Mouse (Mus musculus) layer of hippocampus, adult 2 months (tissue): Measurements from ENCODE around the gene Ccng2. TPM values are rescaled to one million over a fixed set of nuclear protein-coding genes. Genes with fewer than 3 reads are reported as not detected.

ENCODE experiments used
- DNase-seq, 2 experiments: peaks; one replicate each; pipeline ENCODE4 v3.0.0; 2022; ENCODE audit warnings: low spot score in 2 of 2
- H3K27ac ChIP-seq: fragments of 200-600 bp; 2 replicates; pipeline ENCODE4 v1.8.1; 2022
- H3K4me3 ChIP-seq: fragments of 200-600 bp; 2 replicates; pipeline ENCODE4 v1.8.1; 2022; ENCODE audit warnings: mild to moderate bottlenecking
- CTCF ChIP-seq: fragments of 200-600 bp; conservative IDR thresholded peaks from 2 replicates; pipeline ENCODE4 v1.8.1; 2022; ENCODE audit warnings: antibody characterized with exemption, mild to moderate bottlenecking, moderate library complexity
- total RNA-seq, 2 experiments: library from RNA; stranded (reverse); gene quantifications; 2 replicates each; pipeline ENCODE4 v1.2.3; 2021

The Ccng2 gene
- total RNA-seq, 2 experiments from 2014 or later, result 48.2 to 51.5 TPM

DNA sequence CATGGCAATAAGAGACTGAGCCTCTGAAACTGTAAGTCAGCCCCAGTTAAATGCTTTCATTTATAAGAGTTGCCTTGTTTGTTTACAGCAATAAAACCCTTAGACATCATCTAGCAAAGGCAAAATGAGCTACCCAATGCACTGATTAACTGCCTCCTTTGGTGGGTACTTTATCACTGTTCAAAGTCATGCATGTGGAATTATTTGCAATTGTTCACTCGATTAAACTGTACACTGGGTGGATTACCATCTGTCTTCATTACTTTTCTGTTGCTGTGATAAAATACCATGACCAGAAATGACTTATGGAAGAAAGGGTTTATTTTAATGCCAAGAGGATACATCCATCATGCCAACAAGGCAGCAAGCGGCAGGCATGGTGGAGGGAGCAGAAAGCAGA is 21.8 kb upstream of the Ccng2 start:
- H3K4me3 ChIP-seq, result no peak overlapping the region
- no peak for DNase-seq
- H3K27ac ChIP-seq, result peak overlapping the region; percentile 57
- no peak for TF ChIP-seq CTCF

DNA sequence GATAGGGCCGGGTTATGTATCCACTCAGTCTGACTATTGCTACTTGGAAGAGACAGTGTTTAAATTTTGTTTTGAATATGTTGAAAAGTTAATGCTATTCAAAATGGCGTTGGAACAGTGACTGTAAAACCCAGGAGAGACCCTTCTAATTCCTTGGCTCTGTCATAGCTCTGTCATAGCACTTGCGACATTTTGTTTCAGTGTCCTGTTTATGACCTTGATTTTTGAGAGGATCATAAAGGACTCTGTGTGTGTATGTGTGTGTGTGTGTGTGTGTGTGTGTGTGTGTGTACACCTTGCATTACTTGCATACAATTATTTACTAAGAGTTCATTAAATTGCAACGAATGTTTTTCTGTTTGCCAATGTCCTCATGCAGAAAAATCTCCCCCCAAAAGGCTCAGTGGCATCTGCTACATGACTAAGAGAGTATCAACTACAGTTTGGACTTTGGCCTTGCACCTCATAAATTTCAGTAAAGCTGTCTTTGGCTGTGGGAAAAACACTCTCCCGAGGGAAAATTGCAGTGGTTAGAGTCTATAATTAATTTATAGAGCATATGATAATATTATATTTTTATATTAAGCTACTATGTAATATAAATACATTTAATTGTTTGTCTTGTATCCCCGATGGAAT is 17.0 kb upstream of the Ccng2 start:
- no peak for TF ChIP-seq CTCF
- no peak for DNase-seq
- Histone ChIP-seq H3K4me3 (no peak overlapping the region), H3K27ac (no peak overlapping the region)

DNA sequence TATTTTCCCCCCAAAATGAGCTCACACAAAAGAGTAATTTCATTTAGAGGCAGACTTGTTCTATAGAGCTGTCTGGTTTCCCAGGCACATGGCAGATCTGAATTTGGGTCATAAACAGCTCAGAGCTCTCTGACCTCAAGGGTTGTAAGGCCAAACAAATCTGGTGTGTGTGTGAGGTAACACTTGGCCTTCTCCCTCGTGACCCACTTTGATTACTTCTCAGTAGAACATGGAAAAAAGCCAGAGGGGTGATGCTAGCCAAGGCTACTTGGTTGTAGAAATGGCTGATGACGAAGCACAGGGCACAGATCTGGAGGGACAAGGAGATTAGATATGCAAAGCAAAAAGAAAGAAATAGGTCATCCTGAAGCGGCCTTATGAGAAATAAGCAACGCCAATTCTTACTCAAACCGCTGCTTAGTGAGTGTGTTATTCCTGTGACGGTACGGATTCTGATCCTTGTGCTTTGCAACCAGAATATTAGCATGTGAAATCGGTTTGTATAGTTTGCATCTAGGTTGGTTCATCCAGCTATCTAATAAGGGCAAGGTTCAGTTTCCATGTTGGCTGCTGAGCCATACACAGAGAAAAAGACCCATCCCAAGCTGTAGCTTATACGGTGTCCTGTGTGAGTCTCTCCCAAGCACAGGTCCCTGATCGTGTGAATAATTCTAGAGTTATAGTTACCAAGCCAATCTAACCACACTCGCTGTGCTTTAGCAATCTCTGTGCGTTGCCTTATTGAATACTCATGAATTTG is 15.9 kb upstream of the Ccng2 start:
- DNase-seq, result no peak
- Histone ChIP-seq H3K27ac (no peak overlapping the region), H3K4me3 (no peak overlapping the region)
- TF ChIP-seq CTCF, result no peak

DNA sequence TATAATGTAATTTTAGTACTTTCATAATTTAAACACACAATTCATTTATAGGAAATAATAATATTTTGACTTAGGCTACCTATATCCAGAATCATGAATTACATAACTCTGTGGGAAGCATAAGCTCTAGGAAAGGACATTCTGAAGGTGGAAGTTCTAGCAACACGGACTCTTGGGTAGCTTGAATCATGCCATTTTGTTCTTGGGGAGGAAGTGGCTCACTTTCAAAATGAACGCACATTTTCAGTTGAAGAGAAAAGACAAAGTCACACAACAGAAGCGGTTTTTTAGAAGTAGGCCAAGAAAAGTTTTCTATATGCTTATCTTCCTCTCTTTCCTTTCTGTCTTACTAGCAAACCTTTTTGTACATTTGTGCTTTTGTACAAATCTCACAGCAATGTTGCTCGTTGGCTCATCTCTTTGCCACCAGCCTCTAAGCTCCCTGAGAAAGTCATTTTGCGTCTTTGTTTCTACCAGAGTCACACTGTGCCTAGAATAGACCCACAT is 11.2 kb upstream of the Ccng2 start:
- DNase-seq, result no peak
- Histone ChIP-seq H3K4me3 (no peak overlapping the region), H3K27ac (no peak overlapping the region)
- TF ChIP-seq CTCF, result no peak

DNA sequence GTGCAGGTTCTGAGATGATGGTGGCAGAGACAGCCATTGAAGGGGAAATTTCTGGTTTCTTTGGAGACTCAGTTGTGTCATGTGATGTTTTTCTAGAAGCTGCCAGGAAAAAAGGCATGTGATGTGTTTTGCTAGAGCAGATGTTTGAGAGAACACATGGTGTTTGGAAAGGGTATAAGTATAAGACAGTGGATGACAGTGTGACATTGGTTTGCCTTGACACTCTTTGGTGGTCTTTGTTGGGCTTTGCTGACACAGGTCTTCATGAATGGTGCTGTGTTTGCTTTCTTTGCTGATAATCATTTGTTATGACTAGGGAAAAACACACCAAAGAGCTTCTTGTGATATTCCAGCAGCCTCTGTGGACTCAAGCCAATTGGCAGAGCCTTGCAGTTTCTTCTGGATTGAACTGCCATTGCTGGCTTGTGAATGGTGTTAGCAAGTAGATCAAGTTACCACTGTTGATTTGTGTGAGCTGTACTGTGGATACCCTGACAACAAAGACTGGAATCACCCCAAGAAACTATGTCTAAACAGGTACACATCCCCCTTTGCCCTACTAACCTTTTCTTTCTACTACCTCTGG is 10.1 kb upstream of the Ccng2 start:
- no peak for TF ChIP-seq CTCF
- Histone ChIP-seq H3K27ac (no peak overlapping the region), H3K4me3 (no peak overlapping the region)
- DNase-seq, result no peak

DNA sequence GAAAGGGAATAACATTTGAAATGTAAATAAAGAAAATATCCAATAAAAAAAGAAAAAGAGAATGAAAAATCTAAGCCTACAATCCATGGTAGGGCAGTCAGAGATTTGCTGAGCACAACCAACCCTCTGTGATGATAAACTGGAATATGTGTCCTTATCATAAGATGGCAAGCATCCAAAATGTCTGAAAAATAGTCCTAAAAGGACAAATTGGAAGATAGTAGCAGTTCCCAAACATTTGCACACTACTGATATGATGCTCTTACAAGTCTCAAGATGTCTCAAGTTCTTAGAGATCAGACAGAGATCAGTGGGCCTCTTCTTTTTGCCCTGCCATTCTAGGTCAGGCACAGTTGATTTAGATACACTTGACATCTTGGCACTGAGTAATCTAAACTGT is 7.7 kb upstream of the Ccng2 start:
- no peak for DNase-seq
- TF ChIP-seq CTCF, result no peak
- Histone ChIP-seq H3K27ac (no peak overlapping the region), H3K4me3 (no peak overlapping the region)

DNA sequence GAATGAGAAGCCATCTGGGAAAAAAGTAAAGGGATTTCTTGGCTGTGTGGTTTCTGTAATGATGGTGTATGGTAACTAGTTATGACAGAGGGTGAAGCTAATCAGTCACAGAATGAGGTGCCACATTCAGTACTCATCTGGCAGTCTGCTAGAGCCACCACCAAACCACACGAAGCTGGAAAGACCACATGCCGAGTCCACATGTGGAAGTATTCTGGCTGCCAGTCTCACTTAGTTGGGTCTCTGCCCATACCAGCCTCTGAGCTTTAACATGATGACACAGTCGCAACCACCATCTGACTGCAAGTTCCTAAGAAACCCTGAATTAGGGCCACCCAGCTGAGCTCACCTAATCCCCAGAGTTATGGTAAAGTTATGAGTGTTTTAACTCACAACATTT is 6.1 kb upstream of the Ccng2 start:
- DNase-seq, result no peak
- no peak overlapping the region for H3K4me3 ChIP-seq
- no peak for TF ChIP-seq CTCF
- no peak overlapping the region; the same call in 1 of the 2 replicates for H3K27ac ChIP-seq

DNA sequence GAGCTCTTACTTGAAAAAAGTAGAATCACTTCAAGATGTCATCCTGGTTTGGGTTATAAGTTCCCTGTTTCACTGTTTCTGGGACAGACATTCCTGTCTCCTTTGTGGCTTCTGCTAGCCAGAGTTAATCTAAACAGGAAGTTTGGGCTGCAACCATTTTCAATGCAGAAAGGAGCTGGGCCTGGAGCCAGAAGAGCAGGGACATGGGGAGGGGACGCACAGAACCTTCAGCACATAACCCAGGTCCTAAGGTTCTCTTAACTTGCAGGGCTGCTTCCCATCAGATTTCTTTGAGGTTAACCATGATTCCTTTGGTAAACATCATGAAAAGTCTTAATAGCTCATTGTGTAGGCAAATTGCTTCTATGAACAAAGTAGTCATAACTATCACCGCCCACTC is 4.3 kb upstream of the Ccng2 start:
- H3K27ac ChIP-seq, result 0 out of 2 replicates have a peak overlapping the region, but pooled peaks have one; percentile 52
- TF ChIP-seq CTCF, result no peak
- H3K4me3 ChIP-seq, result no peak overlapping the region
- no peak for DNase-seq

DNA sequence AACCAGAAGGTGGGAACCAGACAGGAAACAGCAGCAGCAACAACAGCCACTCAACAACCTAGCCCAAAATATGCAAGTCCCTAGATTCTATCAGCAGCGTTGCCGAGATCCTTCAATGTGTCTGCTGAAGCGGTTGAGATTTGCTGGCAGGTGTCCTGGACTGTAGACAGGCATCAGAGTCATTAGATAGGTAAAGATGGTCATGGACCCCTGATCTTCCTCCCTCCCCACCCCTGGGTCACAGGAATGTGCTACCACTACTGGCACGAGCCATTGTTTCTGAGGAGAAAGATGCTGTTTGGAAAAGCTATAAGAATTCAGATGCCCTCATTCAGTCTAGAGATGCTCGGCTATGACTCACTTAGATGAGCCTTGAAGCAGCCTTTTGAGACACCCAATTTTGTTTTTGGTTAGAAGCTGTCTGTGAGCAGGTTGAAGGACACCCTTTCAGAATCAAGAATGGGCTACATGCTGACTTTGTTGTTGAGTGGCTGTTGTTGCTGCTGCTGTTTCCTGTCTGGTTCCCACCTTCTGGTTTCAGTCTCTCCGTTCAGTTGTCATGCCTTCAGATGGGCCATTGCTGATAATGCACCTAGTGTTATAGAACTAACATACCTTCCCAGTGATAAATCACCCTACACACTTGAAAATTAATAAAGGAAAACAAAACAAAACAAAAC is 3.5 kb upstream of the Ccng2 start:
- TF ChIP-seq CTCF, result no peak
- Histone ChIP-seq H3K4me3 (no peak overlapping the region), H3K27ac (peak overlapping the region; percentile 52; the same call in 1 of the 2 replicates)
- DNase-seq, result no peak

DNA sequence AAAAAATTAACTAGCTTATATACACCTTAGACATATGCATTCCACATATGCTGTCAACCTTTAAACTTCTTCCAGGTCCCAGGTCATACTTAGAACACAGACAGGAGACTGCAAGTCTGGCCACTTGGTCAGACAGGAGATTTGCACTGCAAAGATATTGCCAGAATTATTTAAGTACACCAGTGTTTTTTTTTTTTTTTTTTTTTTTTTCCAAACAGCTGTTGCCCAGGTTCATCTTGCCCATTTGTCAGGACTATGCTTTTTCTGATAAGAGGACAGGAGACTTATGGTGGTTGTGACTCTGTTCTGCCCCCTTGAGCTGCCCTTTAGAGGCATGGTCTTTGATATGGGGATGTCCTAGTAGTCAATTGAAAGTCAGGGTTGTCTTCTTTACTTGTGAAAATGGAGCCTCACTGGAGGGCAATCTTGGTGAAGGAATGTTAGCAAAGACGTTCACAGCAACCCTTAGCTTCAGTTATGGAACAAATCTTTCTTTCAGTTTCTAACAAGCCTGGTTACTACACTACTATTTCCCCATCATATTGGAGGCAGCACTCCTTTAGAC is 2.8 kb upstream of the Ccng2 start:
- no peak overlapping the region for H3K4me3 ChIP-seq
- H3K27ac ChIP-seq, result no peak overlapping the region
- TF ChIP-seq CTCF, result no peak
- no peak for DNase-seq

DNA sequence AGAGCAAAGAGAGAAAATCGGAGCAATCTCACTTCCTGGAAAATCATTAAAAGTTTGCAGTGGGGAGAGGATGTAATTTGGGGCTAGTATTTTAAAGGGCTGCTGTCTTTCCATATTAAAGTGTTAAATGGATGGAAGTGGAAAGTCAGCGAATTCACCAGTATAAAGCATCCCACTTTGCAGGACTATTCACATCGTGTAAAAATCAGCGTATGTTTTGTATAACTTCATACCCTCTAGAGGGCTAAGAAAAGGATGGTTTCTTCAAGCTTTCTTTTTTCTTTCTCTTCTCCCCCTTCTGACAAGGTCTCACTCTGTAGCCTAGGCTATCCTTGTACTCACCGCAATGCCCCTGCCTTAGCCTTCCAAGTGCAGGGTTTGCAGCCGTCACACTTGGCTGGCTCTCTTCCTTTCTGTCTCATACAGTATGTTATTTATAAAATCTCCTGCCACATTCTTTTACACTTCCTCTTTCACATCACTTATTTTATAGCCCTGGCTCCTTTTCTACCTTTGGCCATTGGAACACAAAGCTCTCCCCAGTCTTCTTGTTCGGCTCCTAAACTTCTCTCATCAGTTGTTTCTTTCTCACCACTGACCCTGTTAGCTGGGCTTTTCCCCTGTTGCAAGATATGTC is 1.8 kb upstream of the Ccng2 start:
- no peak for DNase-seq
- H3K4me3 ChIP-seq, result no peak overlapping the region
- H3K27ac ChIP-seq, result peak overlapping the region; percentile 94; the same call in 1 of the 2 replicates
- TF ChIP-seq CTCF, result no peak
